Mouse (Mus musculus) embryonic facial prominence, embryonic 12.5 days (tissue): Measurements from ENCODE around the gene Trcg1. TPM values are rescaled to one million over a fixed set of nuclear protein-coding genes. Genes with fewer than 3 reads are reported as not detected.
"Not testable (repeated sequence)": the region's sequence is repeated elsewhere in the genome, so short reads cannot be mapped to it uniquely, and the experiment has no call there.

Experiments
- ATAC-seq: fragments of 200-750 bp; cut with Nextera tagmentation; 2 replicates; pipeline ENCODE4 v1.8.0; 2017; ENCODE audit not compliant: insufficient number of reproducible peaks, insufficient read depth, low FRiP score, low TSS enrichment
- H3K27ac ChIP-seq: fragments of 300-500 bp; sonication (generic); 2 replicates; pipeline ENCODE4 v1.5.1; 2016; ENCODE audit warnings: mild to moderate bottlenecking
- H3K27me3 ChIP-seq: fragments of 300-500 bp; sonication (generic); 2 replicates; pipeline ENCODE4 v1.6.1; 2016; ENCODE audit warnings: mild to moderate bottlenecking, moderate library complexity
- H3K36me3 ChIP-seq: fragments of 300-500 bp; sonication (generic); 2 replicates; pipeline ENCODE4 v1.6.1; 2016; ENCODE audit warnings: mild to moderate bottlenecking
- H3K4me1 ChIP-seq: fragments of 300-500 bp; sonication (generic); 2 replicates; pipeline ENCODE4 v1.6.1; 2016
- H3K4me2 ChIP-seq: fragments of 300-500 bp; sonication (generic); replicated peaks from 2 replicates; pipeline ENCODE4 v1.6.1; 2016; ENCODE audit warnings: mild to moderate bottlenecking, moderate library complexity
- H3K4me3 ChIP-seq: fragments of 300-500 bp; sonication (generic); 2 replicates; pipeline ENCODE4 v1.5.1; 2016; ENCODE audit warnings: mild to moderate bottlenecking
- H3K9ac ChIP-seq: fragments of 300-500 bp; sonication (generic); 2 replicates; pipeline ENCODE4 v1.6.1; 2016; ENCODE audit warnings: mild to moderate bottlenecking, moderate library complexity
- H3K9me3 ChIP-seq: fragments of 300-500 bp; sonication (generic); 2 replicates; pipeline ENCODE4 v1.6.1; 2016; ENCODE audit warnings: mild to moderate bottlenecking, moderate library complexity
- WGBS: fragments of 180-500 bp; shearing (Covaris S2); methylation state at CpG from one replicate; pipeline ENCODE4 v1.1.7; 2016; 5-methylcytosine and 5-hydroxymethylcytosine counted together
- polyA plus RNA-seq: library from polyadenylated mRNA; unstranded; fragments of >200 nt; fragmentation: Nextera tagmentation; extraction: Ambion mirVana; gene quantifications from 2 replicates; pipeline ENCODE4 v1.2.1, GENCODE M21; 2016

The Trcg1 gene
- polyA plus RNA-seq, 1 experiment from 2014 or later: not detected

GRCm38 (mm10) chr9:57220356-57220755, 16.0 kb upstream of the Trcg1 start:
- no peak overlapping the region for H3K9ac ChIP-seq
- H3K9me3 ChIP-seq: no peaks in the 10 kb centered on the region

GRCm38 (mm10) chr9:57223341-57223740, 13.0 kb upstream of the Trcg1 start:
- no peak for ATAC-seq
- H3K4me1 ChIP-seq: no peaks in the 10 kb centered on the region
- H3K27ac ChIP-seq: no peak overlapping the region
- H3K9me3 ChIP-seq: no peaks in the 10 kb centered on the region
- H3K4me2 ChIP-seq: no peak overlapping the region
- no peak overlapping the region for H3K4me3 ChIP-seq
- H3K36me3 ChIP-seq: no peaks in the 10 kb centered on the region
- no peak overlapping the region for H3K9ac ChIP-seq
- no peaks in the 10 kb centered on the region for H3K27me3 ChIP-seq

More at GRCm38 (mm10) chr9:57220356-57220755, 16.0 kb upstream of the Trcg1 start:
- Histone ChIP-seq H3K4me2 (no peak overlapping the region), H3K4me3 (no peak overlapping the region), H3K27ac (no peak overlapping the region), H3K4me1 (no peaks in the 10 kb centered on the region), H3K27me3 (no peaks in the 10 kb centered on the region), H3K36me3 (no peaks in the 10 kb centered on the region)
- WGBS: 19% methylated on average over 6 of the region's 6 CpGs
- ATAC-seq: no peak

DNA sequence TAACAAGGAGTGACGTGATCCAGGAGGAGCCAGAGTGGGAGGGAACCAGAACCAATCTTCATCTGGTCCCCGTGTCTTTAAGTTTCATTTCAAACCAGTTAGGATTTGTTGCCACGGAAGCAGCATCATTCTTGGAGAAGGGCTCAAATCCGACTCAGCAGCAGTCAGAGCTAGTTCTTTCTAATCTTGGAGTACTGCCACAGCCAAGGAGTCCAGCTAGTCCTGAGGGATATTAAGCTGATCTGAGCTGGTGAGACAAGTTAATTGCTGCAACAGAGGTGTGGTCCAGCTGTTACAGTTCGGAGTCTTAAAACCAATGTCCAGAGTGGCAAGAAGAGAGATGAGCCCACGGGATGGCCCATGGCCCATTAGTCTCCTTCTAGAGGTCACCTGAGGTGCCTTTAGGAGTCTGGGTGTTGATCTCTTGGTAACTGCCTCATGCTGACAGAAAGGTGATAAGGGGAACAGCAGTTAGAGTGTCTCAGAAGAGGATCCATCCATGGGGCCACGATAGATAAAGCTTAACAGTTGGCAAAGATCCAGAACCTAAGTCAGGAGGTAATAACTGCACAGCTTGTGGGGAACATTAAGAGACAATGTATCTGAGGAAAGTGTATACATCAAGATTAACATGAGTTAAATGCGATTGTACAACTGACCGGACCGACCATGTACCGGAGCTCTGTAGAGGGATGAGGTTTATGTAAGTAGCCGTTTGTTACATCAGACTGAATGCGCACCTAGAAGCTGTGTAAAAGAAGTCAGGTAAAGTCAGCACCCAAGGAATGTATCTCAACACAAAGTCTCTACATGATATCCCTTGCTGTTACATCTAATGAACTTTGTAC, 10.4 kb upstream of the Trcg1 start:
- 87% methylated on average over 13 of the region's 13 CpGs for whole genome bisulfite sequencing
- no peak overlapping the region for H3K4me3 ChIP-seq
- H3K4me2 ChIP-seq: no peak overlapping the region

DNA sequence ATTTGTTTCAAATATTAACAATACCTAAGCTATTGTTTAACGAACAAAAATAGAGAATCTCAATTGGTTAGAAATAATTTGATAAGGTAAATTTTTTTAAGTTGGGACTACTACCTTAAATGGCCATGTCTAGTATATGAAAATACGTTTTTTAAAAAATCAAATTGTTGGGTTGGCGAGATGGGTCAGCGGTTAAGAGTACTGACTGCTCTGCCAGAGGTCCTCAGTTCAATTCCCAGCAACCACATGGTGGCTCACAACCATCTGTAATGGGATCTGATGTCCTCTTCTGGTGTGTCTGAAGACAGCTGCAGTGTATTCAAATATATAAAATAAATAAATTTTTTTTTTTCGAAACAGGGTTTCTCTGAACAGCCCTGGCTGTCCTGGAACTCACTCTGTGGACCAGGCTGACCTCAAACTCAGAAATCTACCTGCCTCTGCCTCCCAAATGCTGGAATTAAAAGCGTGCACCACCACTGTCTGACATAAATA, 9.7 kb upstream of the Trcg1 start:
- H3K4me2 ChIP-seq, H3K9me3 ChIP-seq, H3K36me3 ChIP-seq, H3K4me1 ChIP-seq, H3K9ac ChIP-seq, ATAC-seq, H3K27ac ChIP-seq, H3K27me3 ChIP-seq, H3K4me3 ChIP-seq: not testable (repeated sequence)
- 83% methylated on average over 6 of the region's 6 CpGs for WGBS

More for the DNA sequence above, 10.4 kb upstream of the Trcg1 start:
- no peaks in the 10 kb centered on the region for H3K9me3 ChIP-seq
- no peak overlapping the region for H3K27ac ChIP-seq
- 0 out of 2 replicates have a peak, but pooled peaks cover 8% of the 10 kb centered on the region for H3K4me1 ChIP-seq
- ATAC-seq: no peak
- no peaks in the 10 kb centered on the region for H3K36me3 ChIP-seq
- H3K9ac ChIP-seq: no peak overlapping the region
- H3K27me3 ChIP-seq: no peaks in the 10 kb centered on the region

DNA sequence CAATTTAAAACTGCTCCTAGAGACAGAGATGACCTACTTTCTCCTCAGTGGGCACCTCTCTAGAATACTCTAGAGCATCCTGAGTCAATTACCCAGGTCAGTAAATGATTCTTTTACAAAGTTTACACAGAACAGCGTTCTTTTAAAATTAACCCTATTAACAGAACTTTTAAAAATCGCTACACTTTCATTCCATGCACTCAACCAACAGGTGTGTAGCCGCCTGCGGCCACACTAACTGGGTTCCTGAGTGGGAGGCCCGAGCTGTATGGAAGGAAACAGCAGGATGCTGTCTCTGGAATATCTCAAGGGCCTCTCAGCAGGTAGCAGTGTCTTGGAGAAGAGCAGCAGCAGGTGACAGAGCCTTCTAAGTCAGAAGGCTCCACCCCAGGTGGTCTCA, 9.2 kb upstream of the Trcg1 start:
- H3K9me3 ChIP-seq: no peaks in the 10 kb centered on the region
- no peak overlapping the region for H3K4me2 ChIP-seq
- WGBS: 70% methylated on average over 5 of the region's 5 CpGs
- no peak for ATAC-seq
- no peaks in the 10 kb centered on the region for H3K36me3 ChIP-seq
- no peak overlapping the region for H3K9ac ChIP-seq
- 0 out of 2 replicates have a peak, but pooled peaks cover 8% of the 10 kb centered on the region for H3K4me1 ChIP-seq
- no peak overlapping the region for H3K27ac ChIP-seq
- no peak overlapping the region for H3K4me3 ChIP-seq
- H3K27me3 ChIP-seq: no peaks in the 10 kb centered on the region

GRCm38 (mm10) chr9:57228186-57228585, 8.2 kb upstream of the Trcg1 start:
- Histone ChIP-seq H3K4me3 (no peak overlapping the region), H3K4me1 (0 out of 2 replicates have a peak, but pooled peaks cover 8% of the 10 kb centered on the region), H3K27ac (no peak overlapping the region), H3K9me3 (no peaks in the 10 kb centered on the region), H3K27me3 (no peaks in the 10 kb centered on the region), H3K9ac (no peak overlapping the region), H3K4me2 (no peak overlapping the region), H3K36me3 (no peaks in the 10 kb centered on the region)
- WGBS: 77% methylated on average over 4 of the region's 4 CpGs
- no peak for ATAC-seq

DNA sequence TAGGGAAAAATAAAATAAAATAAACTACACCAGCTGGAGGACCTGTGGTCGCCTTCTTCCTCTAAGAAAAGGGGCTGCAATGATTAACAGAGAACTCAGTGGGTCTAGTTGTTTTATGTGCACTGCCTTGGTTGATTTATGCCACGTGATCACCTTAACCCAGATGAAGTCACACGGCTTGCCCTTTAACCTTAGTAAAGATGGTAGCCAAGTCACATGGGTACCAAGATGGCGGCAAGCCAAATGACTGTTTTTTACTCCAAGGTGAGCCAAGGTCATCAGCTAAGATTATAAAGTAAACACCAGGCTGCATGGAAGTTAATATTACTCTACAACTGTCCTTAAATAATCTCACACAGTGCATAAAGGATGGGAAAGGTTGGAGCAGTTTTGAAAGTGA, 6.6 kb upstream of the Trcg1 start:
- Histone ChIP-seq H3K4me3 (no peak overlapping the region), H3K27me3 (no peaks in the 10 kb centered on the region), H3K9ac (no peak overlapping the region), H3K27ac (no peak overlapping the region), H3K4me2 (no peak overlapping the region), H3K9me3 (no peaks in the 10 kb centered on the region), H3K36me3 (no peaks in the 10 kb centered on the region), H3K4me1 (0 out of 2 replicates have a peak, but pooled peaks cover 8% of the 10 kb centered on the region)
- WGBS: 74% methylated on average over 4 of the region's 4 CpGs
- ATAC-seq: no peak

DNA sequence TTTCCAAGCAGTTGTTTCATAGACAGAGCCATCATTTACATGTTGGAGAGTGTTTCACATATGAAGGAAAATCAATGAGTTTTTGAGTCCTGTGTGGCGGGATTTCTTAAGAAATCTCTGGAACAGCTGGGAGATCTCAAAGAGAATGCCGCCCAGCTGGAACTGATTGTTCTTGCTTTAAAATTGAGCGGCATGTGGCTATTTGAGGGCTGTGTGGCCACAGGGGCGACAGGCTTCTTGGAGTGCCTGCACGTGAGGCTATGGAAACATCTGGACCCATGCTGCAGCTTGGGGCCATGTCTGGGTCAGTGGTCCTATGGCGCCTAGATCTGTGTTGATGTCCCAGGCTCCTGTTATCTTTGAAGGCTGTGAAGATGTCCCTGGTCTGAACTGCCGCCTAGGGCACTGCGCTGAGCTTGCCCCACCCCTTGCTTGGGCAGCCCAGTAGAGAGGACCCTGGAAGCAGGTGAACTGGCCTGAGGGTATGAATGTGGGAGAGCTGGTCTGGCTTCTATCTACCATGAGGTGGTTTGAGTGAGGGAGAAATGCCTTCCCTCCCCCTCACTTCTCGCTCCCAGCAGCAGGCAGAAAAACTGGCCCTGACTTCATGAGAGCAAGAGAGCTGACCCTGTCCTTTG, 6.1 kb upstream of the Trcg1 start:
- ATAC-seq: no peak
- 47% methylated on average over 9 of the region's 9 CpGs for WGBS
- no peak overlapping the region for H3K9ac ChIP-seq

GRCm38 (mm10) chr9:57231536-57232255, 4.7 kb upstream of the Trcg1 start:
- Histone ChIP-seq H3K4me2 (no peak overlapping the region), H3K9me3 (no peaks in the 10 kb centered on the region), H3K4me1 (0 out of 2 replicates have a peak, but pooled peaks cover 8% of the 10 kb centered on the region), H3K4me3 (no peak overlapping the region), H3K27me3 (no peaks in the 10 kb centered on the region), H3K27ac (no peak overlapping the region), H3K9ac (no peak overlapping the region), H3K36me3 (no peaks in the 10 kb centered on the region)
- 79% methylated on average over 8 of the region's 8 CpGs for WGBS
- no peak for ATAC-seq

More for the DNA sequence above, 6.1 kb upstream of the Trcg1 start:
- H3K9me3 ChIP-seq: no peaks in the 10 kb centered on the region
- 0 out of 2 replicates have a peak, but pooled peaks cover 8% of the 10 kb centered on the region for H3K4me1 ChIP-seq
- H3K4me3 ChIP-seq: no peak overlapping the region
- H3K4me2 ChIP-seq: no peak overlapping the region
- peak overlapping the region; percentile 8; the same call in 1 of the 2 replicates for H3K27ac ChIP-seq
- H3K27me3 ChIP-seq: no peaks in the 10 kb centered on the region
- no peaks in the 10 kb centered on the region for H3K36me3 ChIP-seq

DNA sequence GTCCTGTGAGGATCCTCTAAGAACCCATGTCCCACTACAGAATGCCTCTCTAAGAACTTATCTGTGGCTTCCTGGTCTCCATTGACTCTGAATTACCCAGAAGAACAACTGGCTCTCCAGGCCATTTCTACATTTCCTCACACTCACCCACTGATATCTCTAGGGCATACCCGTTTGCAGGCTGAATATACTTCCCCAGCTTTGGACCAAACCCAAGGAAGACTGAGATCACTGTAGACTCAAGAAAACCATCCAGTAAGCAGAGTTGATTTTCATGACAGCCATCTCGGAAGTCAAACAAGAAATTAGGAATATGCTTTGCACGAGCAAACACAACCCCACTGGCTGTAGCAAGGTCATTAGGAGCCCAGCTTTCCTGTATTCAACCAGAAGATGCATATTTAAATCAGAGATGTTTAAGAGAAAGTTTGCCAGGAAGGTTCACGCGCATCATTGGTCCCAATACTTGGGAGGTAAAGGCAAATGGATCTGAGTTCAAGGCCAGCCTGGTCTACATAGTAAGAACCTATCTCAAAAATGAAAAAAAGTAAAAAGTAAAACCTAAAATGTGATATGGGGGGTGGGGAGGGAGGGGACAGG, 3.9 kb upstream of the Trcg1 start:
- WGBS: 87% methylated on average over 5 of the region's 5 CpGs
- no peak for ATAC-seq
- Histone ChIP-seq H3K4me3 (no peak overlapping the region), H3K4me1 (0 out of 2 replicates have a peak, but pooled peaks cover 8% of the 10 kb centered on the region), H3K4me2 (no peak overlapping the region), H3K27me3 (no peaks in the 10 kb centered on the region), H3K9ac (no peak overlapping the region), H3K36me3 (no peaks in the 10 kb centered on the region), H3K27ac (no peak overlapping the region), H3K9me3 (no peaks in the 10 kb centered on the region)

DNA sequence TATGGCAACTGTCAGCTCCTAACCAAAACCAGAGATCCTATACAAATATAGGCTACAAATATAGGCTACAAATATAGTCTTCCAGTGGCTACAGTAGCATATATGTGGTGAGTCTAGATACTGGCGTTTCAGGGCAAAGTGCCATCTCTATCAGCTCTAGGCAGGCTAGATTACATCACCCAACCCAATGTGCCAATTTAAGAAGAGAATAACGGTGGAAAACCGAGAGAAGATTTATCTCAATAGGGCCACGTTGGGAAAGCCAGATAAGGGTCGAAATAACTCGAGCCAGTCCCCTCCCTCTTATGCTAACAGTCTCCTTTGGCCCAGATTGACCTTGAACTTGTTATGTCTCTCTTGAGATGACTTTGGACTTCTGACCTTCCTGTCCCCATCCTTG, 3.2 kb upstream of the Trcg1 start:
- no peak for ATAC-seq
- 79% methylated on average over 6 of the region's 6 CpGs for WGBS
- no peak overlapping the region for H3K9ac ChIP-seq
- no peaks in the 10 kb centered on the region for H3K9me3 ChIP-seq
- no peaks in the 10 kb centered on the region for H3K36me3 ChIP-seq
- H3K4me1 ChIP-seq: 0 out of 2 replicates have a peak, but pooled peaks cover 8% of the 10 kb centered on the region
- no peak overlapping the region for H3K27ac ChIP-seq
- no peak overlapping the region for H3K4me2 ChIP-seq
- no peak overlapping the region for H3K4me3 ChIP-seq
- H3K27me3 ChIP-seq: no peaks in the 10 kb centered on the region
